Mouse (Mus musculus): ENCODE measurements around the gene Wrb. TPM values are rescaled to one million over a fixed set of nuclear protein-coding genes. Genes with fewer than 3 reads are reported as not detected.
"Not testable (repeated sequence)": the region's sequence is repeated elsewhere in the genome, so short reads cannot be mapped to it uniquely, and the experiment has no call there.

Gene Wrb
- total and polyA plus RNA-seq, 3 experiments: 34.5 to 58.8 (median 45.2) TPM

- Histone ChIP-seq H3K9me3 (replicated peaks; ENCODE audit: low read length) (peaks cover 9% of the 10 kb centered on the region), H3K27ac (ENCODE audit: insufficient read depth, low read depth) (no peak overlapping the region), H3K79me2 (replicated peaks; ENCODE audit: control insufficient read depth, extremely low read depth, insufficient read depth, poor library complexity, severe bottlenecking) (no peaks in the 10 kb centered on the region), H3K4me1 (ENCODE audit: control insufficient read depth in 1 of 2, insufficient read depth in 2 of 2) (peaks cover 0 to 3% of the 10 kb centered on the region in 2 experiments; a peak in 1 of 4 replicates), H3K4me2 (ENCODE audit: insufficient read depth, low read depth, poor library complexity, severe bottlenecking) (no peak overlapping the region), H3K9ac (ENCODE audit: insufficient read depth, low read depth) (no peak overlapping the region), H3K4me3 (replicated peaks in 1 of 3; ENCODE audit: low read depth in 2 of 3, low read length in 2 of 3, poor library complexity in 1 of 3) (no peak overlapping the region), H3K36me3 (replicated peaks in 1 of 2; ENCODE audit: control insufficient read depth in 1 of 2, insufficient read depth in 1 of 2, low read length in 1 of 2) (no peaks in the 10 kb centered on the region), H3K27me3 (replicated peaks) (peaks cover 68% of the 10 kb centered on the region)
- TF ChIP-seq POLR2A (IDR thresholded peaks at IDR 0.05; ENCODE audit: low read depth, low read length) (no peak), TCF12 (IDR thresholded peaks at IDR 0.05; ENCODE audit: low read depth, low read length) (0 out of 2 replicates have a peak, but pooled peaks have one; percentile 11), E2F4 (IDR thresholded peaks at IDR 0.05; ENCODE audit: insufficient replicate concordance, low read depth, low read length) (0 out of 2 replicates have a peak, but pooled peaks have one; percentile 50), EP300 (IDR thresholded peaks at IDR 0.05; ENCODE audit: low read length) (peak; percentile 67), ELF1 (IDR thresholded peaks at IDR 0.05; ENCODE audit: low read depth, low read length) (no peak), JUND (conservative IDR thresholded peaks at IDR 0.05; ENCODE audit: low read depth, low read length) (peak; percentile 56; the same call in 1 of the 2 replicates), SMC3 (IDR thresholded peaks at IDR 0.05; ENCODE audit: low read depth, low read length) (no peak), KAT2A (IDR thresholded peaks at IDR 0.05; ENCODE audit: insufficient replicate concordance, low read length) (no peak), JUN (IDR thresholded peaks at IDR 0.05; ENCODE audit: insufficient read depth, low read depth, low read length) (peak; percentile 36; the same call in 1 of the 2 replicates), MEF2A (IDR thresholded peaks at IDR 0.05; ENCODE audit: borderline replicate concordance, low read depth, low read length) (0 out of 2 replicates have a peak, but pooled peaks have one; percentile 30), UBTF (IDR thresholded peaks at IDR 0.05; ENCODE audit: low read depth, low read length) (no peak), CHD1 (IDR thresholded peaks at IDR 0.05; ENCODE audit: low read depth, low read length) (no peak), BHLHE40 (IDR thresholded peaks at IDR 0.05; ENCODE audit: low read depth, low read length) (peak; percentile 61), IRF4 (IDR thresholded peaks at IDR 0.05; ENCODE audit: low read depth, low read length) (peak; percentile 82)
- dilution Hi-C loops (cut with MboI; ENCODE audit: extremely low pct_ligation_motif_present, extremely low pct_unique_long_range_greater_than_20kb, low sequenced_read_pairs): no loop called here
- in situ Hi-C loops (cut with MboI; ENCODE audit: low pct_ligation_motif_present, low pct_unique_long_range_greater_than_20kb, low sequenced_read_pairs): no loop called here
- DNase-seq (ENCODE audit: extremely low read depth): peak; percentile 41
Observed at GRCm38 (mm10) chr16:96095966-96096365, 49.2 kb upstream of the Wrb start.

GRCm38 (mm10) chr16:96097811-96098210, 47.4 kb upstream of the Wrb start:
- H3K4me3 ChIP-seq (replicated peaks in 1 of 3; ENCODE audit: low read depth in 2 of 3, low read length in 2 of 3, poor library complexity in 1 of 3); H3K79me2 ChIP-seq (replicated peaks; ENCODE audit: control insufficient read depth, extremely low read depth, insufficient read depth, poor library complexity, severe bottlenecking); H3K27ac ChIP-seq (ENCODE audit: insufficient read depth, low read depth); H3K4me2 ChIP-seq (ENCODE audit: insufficient read depth, low read depth, poor library complexity, severe bottlenecking); dilution Hi-C loops (cut with MboI; ENCODE audit: extremely low pct_ligation_motif_present, extremely low pct_unique_long_range_greater_than_20kb, low sequenced_read_pairs); in situ Hi-C loops (cut with MboI; ENCODE audit: low pct_ligation_motif_present, low pct_unique_long_range_greater_than_20kb, low sequenced_read_pairs); H3K36me3 ChIP-seq (replicated peaks in 1 of 2; ENCODE audit: control insufficient read depth in 1 of 2, insufficient read depth in 1 of 2, low read length in 1 of 2); H3K9me3 ChIP-seq (replicated peaks; ENCODE audit: low read length); H3K9ac ChIP-seq (ENCODE audit: insufficient read depth, low read depth); DNase-seq (ENCODE audit: extremely low read depth); H3K4me1 ChIP-seq (ENCODE audit: control insufficient read depth in 1 of 2, insufficient read depth in 2 of 2): not testable (repeated sequence)
- peaks cover 53% of the 10 kb centered on the region for H3K27me3 ChIP-seq (replicated peaks)

GRCm38 (mm10) chr16:96103036-96103435, 42.2 kb upstream of the Wrb start:
- peak; percentile 39 for DNase-seq (ENCODE audit: extremely low read depth)
- Histone ChIP-seq H3K36me3 (replicated peaks in 1 of 2; ENCODE audit: control insufficient read depth in 1 of 2, insufficient read depth in 1 of 2, low read length in 1 of 2) (no peaks in the 10 kb centered on the region), H3K4me2 (ENCODE audit: insufficient read depth, low read depth, poor library complexity, severe bottlenecking) (no peak overlapping the region), H3K9ac (ENCODE audit: insufficient read depth, low read depth) (no peak overlapping the region), H3K79me2 (replicated peaks; ENCODE audit: control insufficient read depth, extremely low read depth, insufficient read depth, poor library complexity, severe bottlenecking) (no peaks in the 10 kb centered on the region), H3K27me3 (replicated peaks) (peaks cover 47% of the 10 kb centered on the region), H3K9me3 (replicated peaks; ENCODE audit: low read length) (peaks cover 20% of the 10 kb centered on the region), H3K4me1 (ENCODE audit: control insufficient read depth in 1 of 2, insufficient read depth in 2 of 2) (no peaks in the 10 kb centered on the region), H3K4me3 (replicated peaks in 1 of 3; ENCODE audit: low read depth in 2 of 3, low read length in 2 of 3, poor library complexity in 1 of 3) (no peak overlapping the region), H3K27ac (ENCODE audit: insufficient read depth, low read depth) (no peak overlapping the region)
- TF ChIP-seq RAD21 (IDR thresholded peaks at IDR 0.05; ENCODE audit: low read depth, low read length) (peak; percentile 40), CHD1 (IDR thresholded peaks at IDR 0.05; ENCODE audit: low read depth, low read length) (no peak), SIN3A (IDR thresholded peaks at IDR 0.05; ENCODE audit: low read length) (no peak), CTCF (conservative IDR thresholded peaks at IDR 0.05 in 1 of 2, IDR thresholded peaks at IDR 0.05 in 1 of 2; ENCODE audit: low read depth in 2 of 2, low read length in 2 of 2) (peak; percentile 40 to 78; a peak in 3 of 4 replicates), ZKSCAN1 (IDR thresholded peaks at IDR 0.05; ENCODE audit: borderline replicate concordance, low read depth, low read length) (no peak), SMC3 (IDR thresholded peaks at IDR 0.05; ENCODE audit: low read depth, low read length) (peak; percentile 52), MYC (IDR thresholded peaks at IDR 0.05; ENCODE audit: low read depth, low read length) (peak; percentile 79; the same call in 1 of the 2 replicates)
- in situ Hi-C loops (cut with MboI; ENCODE audit: low pct_ligation_motif_present, low pct_unique_long_range_greater_than_20kb, low sequenced_read_pairs) (no loop called here), dilution Hi-C loops (cut with MboI; ENCODE audit: extremely low pct_ligation_motif_present, extremely low pct_unique_long_range_greater_than_20kb, low sequenced_read_pairs) (no loop called here)
